In genomic region chr11:83810441-83810840, GRCm38 (mm10) we compare ENCODE assay signal across 21 mouse cellular contexts. TPM values are rescaled to one million over a fixed set of nuclear protein-coding genes. Genes with fewer than 3 reads are reported as not detected.
"Had no signal": no experiment of that assay in that cellular context is flagged by ENCODE, and none has a peak within 500 bp of the region (broad histone marks: within the 10 kb centered on the region; RNA-seq: fewer than 3 reads in every experiment).

No protein-coding gene starts in this region.

- H3K9me3 ChIP-seq: lung, embryonic 15.5 days; midbrain, embryonic 10.5 days; midbrain, embryonic 12.5 days; neural tube, embryonic 12.5 days; stomach, embryonic 15.5 days had no signal

- H3K27ac ChIP-seq: lung, embryonic 15.5 days; macrophage; midbrain, embryonic 10.5 days; midbrain, embryonic 12.5 days; neural tube, embryonic 12.5 days; stomach, embryonic 15.5 days; stomach, postnatal 0 days had no signal

- H3K9ac ChIP-seq: liver, postnatal 0 days; lung, embryonic 15.5 days; midbrain, embryonic 12.5 days; neural tube, embryonic 12.5 days; stomach, embryonic 15.5 days had no signal

- ATAC-seq: liver, postnatal 0 days; lung, postnatal 0 days; midbrain, embryonic 16.5 days had no signal

- H3K4me1 ChIP-seq: lung, embryonic 15.5 days; midbrain, embryonic 12.5 days; neural tube, embryonic 12.5 days; stomach, embryonic 15.5 days had no signal

- DNase-seq: liver, postnatal 0 days; lung, adult 2 months; lung, postnatal 14 days; lung, postnatal 36 days; midbrain, embryonic 14.5 days; right cerebral cortex, postnatal 14 days; thymus, adult 2 months; thymus, postnatal 25 days; thymus, postnatal 4 days had no signal

- H3K27me3 ChIP-seq: lung, embryonic 15.5 days; midbrain, embryonic 12.5 days; neural tube, embryonic 12.5 days; stomach, embryonic 15.5 days had no signal

- H3K4me3 ChIP-seq: lung, embryonic 15.5 days; midbrain, embryonic 10.5 days; midbrain, embryonic 12.5 days; myocyte; neural tube, embryonic 12.5 days; stomach, embryonic 15.5 days had no signal

- H3K36me3 ChIP-seq: lung, embryonic 15.5 days; midbrain, embryonic 10.5 days; midbrain, embryonic 12.5 days; neural tube, embryonic 12.5 days; stomach, embryonic 15.5 days had no signal

- H3K4me2 ChIP-seq: lung, embryonic 15.5 days; midbrain, embryonic 12.5 days; neural tube, embryonic 12.5 days; stomach, embryonic 15.5 days had no signal

RNA-seq across cellular contexts. Expression of gene Hnf1b, which starts 39.4 kb away (rescaled TPM):
- total RNA-seq: megakaryocyte progenitor cell, adult 5-6 weeks; megakaryocyte-erythroid progenitor cell, adult 5-6 weeks had no signal
- polyA plus RNA-seq: macrophage; midbrain, embryonic 10.5 days; midbrain, embryonic 12.5 days; myocyte had no signal
